Mouse (Mus musculus): ENCODE measurements at regions not wholly inside any gene's neighbourhood (a gene's known extent, or its start where the extent isn't known, plus 50 kb on each side); places are given as distances from the start of the nearest gene placed in this dataset.

DNA sequence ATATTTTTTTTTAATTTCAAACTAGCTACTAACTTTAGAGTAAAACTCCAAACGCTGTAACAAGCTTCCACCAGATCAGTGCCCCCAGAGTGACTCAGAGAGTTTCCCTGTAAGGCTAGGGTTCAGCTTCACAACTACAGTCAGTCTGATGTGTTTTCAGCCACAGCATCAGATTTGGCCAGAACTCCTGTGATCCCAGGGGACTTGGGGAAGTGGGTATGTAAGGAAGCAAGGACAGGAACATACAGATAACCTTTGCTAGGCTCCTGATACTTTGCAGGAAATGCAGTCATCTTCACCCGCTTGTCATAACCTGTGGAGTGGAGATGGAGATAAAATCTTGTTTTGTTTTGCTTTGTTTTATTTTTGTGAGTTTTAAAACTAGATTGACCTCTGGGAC is 517.5 kb upstream of the A1bg start:
- DNase-seq (ENCODE audit: low read depth), result no peak

GRCm38 (mm10) chr15:61439623-61440170 is 516.9 kb upstream of the A1bg start:
- peak; percentile 1; the same call in 1 of the 2 replicates for TF ChIP-seq CTCF (IDR thresholded peaks at IDR 0.05; ENCODE audit: borderline replicate concordance, extremely low read depth, insufficient read depth, insufficient read length)
- TF ChIP-seq POLR2A (IDR thresholded peaks at IDR 0.05; ENCODE audit: borderline replicate concordance, extremely low read depth, insufficient read depth, insufficient read length, poor library complexity, severe bottlenecking), result no peak
- no peak for DNase-seq (ENCODE audit: low read depth)

More for the DNA sequence above, 517.5 kb upstream of the A1bg start:
- TF ChIP-seq CTCF (IDR thresholded peaks at IDR 0.05; ENCODE audit: borderline replicate concordance, extremely low read depth, insufficient read depth, insufficient read length), result no peak
- no peak for TF ChIP-seq POLR2A (IDR thresholded peaks at IDR 0.05; ENCODE audit: borderline replicate concordance, extremely low read depth, insufficient read depth, insufficient read length, poor library complexity, severe bottlenecking)

- TF ChIP-seq POLR2A (IDR thresholded peaks at IDR 0.05; ENCODE audit: borderline replicate concordance, extremely low read depth, insufficient read depth, insufficient read length, poor library complexity, severe bottlenecking) (no peak), CTCF (IDR thresholded peaks at IDR 0.05; ENCODE audit: borderline replicate concordance, extremely low read depth, insufficient read depth, insufficient read length) (no peak)
- no peak for DNase-seq (ENCODE audit: low read depth)
Observed at GRCm38 (mm10) chr15:61428818-61429415, 506.1 kb upstream of the A1bg start.

DNA sequence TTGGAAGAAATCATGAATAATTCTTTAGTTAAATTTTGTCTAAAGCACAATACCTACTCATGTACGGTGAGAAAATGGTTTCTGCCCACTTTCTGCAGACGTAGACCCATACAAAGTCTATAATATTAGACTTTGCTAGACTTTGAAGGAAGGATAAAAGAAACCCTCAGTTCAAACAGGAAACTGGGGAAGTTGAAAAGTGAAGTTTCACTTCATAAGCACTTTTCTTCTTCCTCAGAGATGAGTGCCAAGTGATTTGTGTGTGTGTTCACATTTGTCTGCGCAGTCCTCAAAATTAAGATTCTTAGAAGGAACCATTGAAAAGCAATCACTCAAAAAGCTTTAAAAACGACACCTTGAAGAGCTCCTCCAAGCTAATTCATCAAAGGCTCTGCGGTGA is 500.2 kb upstream of the A1bg start:
- DNase-seq (ENCODE audit: low read depth), result no peak
- TF ChIP-seq POLR2A (IDR thresholded peaks at IDR 0.05; ENCODE audit: borderline replicate concordance, extremely low read depth, insufficient read depth, insufficient read length, poor library complexity, severe bottlenecking) (no peak), CTCF (IDR thresholded peaks at IDR 0.05; ENCODE audit: borderline replicate concordance, extremely low read depth, insufficient read depth, insufficient read length) (no peak)

- DNase-seq (ENCODE audit: low read depth), result no peak
- no peak for TF ChIP-seq POLR2A (IDR thresholded peaks at IDR 0.05; ENCODE audit: borderline replicate concordance, extremely low read depth, insufficient read depth, insufficient read length, poor library complexity, severe bottlenecking)
- TF ChIP-seq CTCF (IDR thresholded peaks at IDR 0.05; ENCODE audit: borderline replicate concordance, extremely low read depth, insufficient read depth, insufficient read length), result no peak
Observed at GRCm38 (mm10) chr15:61417506-61417905, 494.7 kb upstream of the A1bg start.

GRCm38 (mm10) chr15:61416841-61417240 is 494.0 kb upstream of the A1bg start:
- TF ChIP-seq POLR2A (IDR thresholded peaks at IDR 0.05; ENCODE audit: borderline replicate concordance, extremely low read depth, insufficient read depth, insufficient read length, poor library complexity, severe bottlenecking) (no peak), CTCF (IDR thresholded peaks at IDR 0.05; ENCODE audit: borderline replicate concordance, extremely low read depth, insufficient read depth, insufficient read length) (no peak)
- DNase-seq (ENCODE audit: low read depth), result peak; percentile 5

DNA sequence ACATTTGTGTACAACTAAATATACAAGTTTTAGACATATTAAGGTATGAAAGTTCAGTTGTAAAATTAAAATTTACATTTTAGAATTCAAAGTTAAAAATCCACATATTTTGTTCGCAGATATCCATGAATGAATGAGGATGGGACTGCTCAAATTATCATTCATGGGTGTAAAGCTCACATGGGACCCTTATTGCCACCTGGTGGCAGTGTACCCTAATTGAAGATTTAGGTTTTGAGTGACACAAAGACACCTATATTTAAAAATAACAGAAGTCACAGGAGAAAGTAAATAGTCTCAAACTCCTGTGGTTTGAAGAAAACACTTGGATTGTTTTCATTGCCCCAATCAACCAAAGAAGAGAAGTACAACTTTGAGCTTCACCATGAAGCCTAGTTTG is 492.8 kb upstream of the A1bg start:
- DNase-seq (ENCODE audit: low read depth), result no peak
- no peak for TF ChIP-seq POLR2A (IDR thresholded peaks at IDR 0.05; ENCODE audit: borderline replicate concordance, extremely low read depth, insufficient read depth, insufficient read length, poor library complexity, severe bottlenecking)
- TF ChIP-seq CTCF (IDR thresholded peaks at IDR 0.05; ENCODE audit: borderline replicate concordance, extremely low read depth, insufficient read depth, insufficient read length), result no peak

DNA sequence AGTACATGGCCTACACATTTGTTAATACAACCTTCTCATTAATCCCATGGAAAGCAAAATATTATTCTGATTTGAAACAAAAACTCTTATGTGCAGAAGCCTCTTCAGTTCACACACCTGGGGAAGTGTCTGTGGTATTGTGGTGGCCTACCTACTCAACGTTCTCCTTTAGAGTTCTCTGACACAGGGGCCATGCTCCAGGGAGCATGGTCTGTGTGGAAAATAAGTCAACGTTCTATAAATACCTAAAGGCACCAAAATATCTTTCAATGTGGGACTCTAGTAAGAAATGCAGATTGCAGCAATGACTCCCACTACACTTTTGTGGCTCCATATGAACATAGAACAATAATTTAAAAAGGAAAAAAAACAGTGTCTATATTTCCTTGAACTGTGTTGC is 489.0 kb upstream of the A1bg start:
- DNase-seq (ENCODE audit: low read depth), result no peak
- no peak for TF ChIP-seq CTCF (IDR thresholded peaks at IDR 0.05; ENCODE audit: borderline replicate concordance, extremely low read depth, insufficient read depth, insufficient read length)
- no peak for TF ChIP-seq POLR2A (IDR thresholded peaks at IDR 0.05; ENCODE audit: borderline replicate concordance, extremely low read depth, insufficient read depth, insufficient read length, poor library complexity, severe bottlenecking)

GRCm38 (mm10) chr15:61410789-61411188 is 488.0 kb upstream of the A1bg start:
- TF ChIP-seq CTCF (IDR thresholded peaks at IDR 0.05; ENCODE audit: borderline replicate concordance, extremely low read depth, insufficient read depth, insufficient read length), result no peak
- no peak for TF ChIP-seq POLR2A (IDR thresholded peaks at IDR 0.05; ENCODE audit: borderline replicate concordance, extremely low read depth, insufficient read depth, insufficient read length, poor library complexity, severe bottlenecking)

DNA sequence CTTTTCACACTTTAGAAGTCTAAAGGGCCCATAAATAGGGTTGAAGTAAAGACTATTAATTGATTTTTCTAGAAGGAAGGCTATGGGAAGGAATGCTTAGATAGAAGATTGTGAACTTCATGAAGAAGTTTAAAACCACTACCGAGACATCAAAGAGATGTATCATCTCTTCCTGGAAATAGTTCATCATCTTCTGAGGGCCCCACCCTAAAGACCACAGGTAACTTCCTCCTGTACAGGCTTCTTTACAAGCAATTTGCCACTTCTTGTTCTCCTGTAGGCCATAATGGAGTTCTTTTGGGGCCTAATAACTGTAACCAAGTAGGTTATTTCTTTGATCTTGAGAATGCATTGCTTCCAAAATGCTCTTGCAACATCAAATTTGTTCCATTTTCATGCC is 485.8 kb upstream of the A1bg start:
- TF ChIP-seq CTCF (IDR thresholded peaks at IDR 0.05; ENCODE audit: borderline replicate concordance, extremely low read depth, insufficient read depth, insufficient read length) (no peak), POLR2A (IDR thresholded peaks at IDR 0.05; ENCODE audit: borderline replicate concordance, extremely low read depth, insufficient read depth, insufficient read length, poor library complexity, severe bottlenecking) (no peak)
- no peak for DNase-seq (ENCODE audit: low read depth)

More at GRCm38 (mm10) chr15:61410789-61411188, 488.0 kb upstream of the A1bg start:
- no peak for DNase-seq (ENCODE audit: low read depth)

DNA sequence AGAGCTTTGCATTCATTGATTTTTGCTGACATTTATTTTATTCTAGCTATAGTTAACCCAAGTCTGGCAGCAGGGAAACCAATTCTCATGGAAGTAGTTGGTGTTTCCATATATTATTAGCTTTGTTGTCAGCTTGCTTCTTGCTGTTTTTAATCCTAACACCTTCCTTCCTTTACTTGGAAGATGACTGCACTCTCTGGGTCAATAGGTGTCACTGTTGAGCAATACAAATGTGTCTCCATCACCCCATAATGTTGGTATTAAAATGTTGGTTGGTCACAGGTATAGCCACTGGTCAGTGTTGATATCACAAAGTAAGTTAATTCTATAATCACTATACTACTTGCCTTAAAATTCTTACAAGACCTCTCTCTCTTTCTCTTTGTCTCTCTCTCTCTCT is 477.9 kb upstream of the A1bg start:
- no peak for TF ChIP-seq POLR2A (IDR thresholded peaks at IDR 0.05; ENCODE audit: borderline replicate concordance, extremely low read depth, insufficient read depth, insufficient read length, poor library complexity, severe bottlenecking)
- no peak for TF ChIP-seq CTCF (IDR thresholded peaks at IDR 0.05; ENCODE audit: borderline replicate concordance, extremely low read depth, insufficient read depth, insufficient read length)
- peak; percentile 31 for DNase-seq (ENCODE audit: low read depth)

- no peak for TF ChIP-seq POLR2A (IDR thresholded peaks at IDR 0.05; ENCODE audit: borderline replicate concordance, extremely low read depth, insufficient read depth, insufficient read length, poor library complexity, severe bottlenecking)
- TF ChIP-seq CTCF (IDR thresholded peaks at IDR 0.05; ENCODE audit: borderline replicate concordance, extremely low read depth, insufficient read depth, insufficient read length), result no peak
- DNase-seq (ENCODE audit: low read depth), result no peak
Observed at GRCm38 (mm10) chr15:61399971-61400370, 477.2 kb upstream of the A1bg start.

All from brain, embryonic 14.5 days (tissue).